Mouse (Mus musculus) subcutaneous adipose tissue, adult 2 months (tissue): ENCODE data around the gene Pknox1. TPM values are rescaled to one million over a fixed set of nuclear protein-coding genes. Genes with fewer than 3 reads are reported as not detected.

Source experiments
- polyA plus RNA-seq: library from polyadenylated mRNA; depleted of rRNA; stranded (reverse); fragments of >200 nt; gene quantifications from 2 replicates; pipeline ENCODE4 v1.2.3, GENCODE M21; 2012; ENCODE audit warnings: low replicate concordance; rRNA removed

Gene Pknox1
- 16.4 and 43.8 TPM in 2 replicates for polyA plus RNA-seq

GRCm38 (mm10) chr17:31564015-31564857 is at the start of gene Pknox1:
Gene Pknox1, plus strand, starts transcription at chr17:31564734.

GRCm38 (mm10) chr17:31519946-31520838 is 44.3 kb upstream of the Pknox1 start, which contains the start of the genes Wdr4 and Ndufv3:
Gene Wdr4, minus strand, starts transcription at chr17:31519980.
Gene Ndufv3, plus strand, starts transcription at chr17:31520115.

GRCm38 (mm10) chr17:31636942-31637811 is 72.6 kb downstream of the Pknox1 start, which contains the start of gene Cbs:
Gene Cbs, minus strand, starts transcription at chr17:31637238.

Other genes starting within 250 kb of the Pknox1 start
- 20.5 and 50.2 TPM in 2 replicates for gene Pde9a, start 178.5 kb upstream of the Pknox1 start, polyA plus RNA-seq
- 33.4 and 47.8 TPM in 2 replicates for gene Wdr4, start 44.8 kb upstream of the Pknox1 start, polyA plus RNA-seq
- 260 and 402 TPM in 2 replicates for gene Ndufv3, start 44.6 kb upstream of the Pknox1 start, polyA plus RNA-seq
- gene Cbs, start 72.5 kb downstream of the Pknox1 start, polyA plus RNA-seq, result 7.8 and 17.6 TPM in 2 replicates
- gene U2af1, start 94.2 kb downstream of the Pknox1 start, polyA plus RNA-seq, result 42.8 and 82.0 TPM in 2 replicates
- gene Cryaa, start 113.1 kb downstream of the Pknox1 start, polyA plus RNA-seq, result not detected in 2 replicates